Mouse (Mus musculus): ENCODE results near the gene Slc35b2. TPM values are rescaled to one million over a fixed set of nuclear protein-coding genes. Genes with fewer than 3 reads are reported as not detected.
A peak's percentile ranks its signal among the peaks of the same experiment; 100 is the strongest.

Gene Slc35b2
- 107 and 118 TPM in 2 replicates for polyA plus RNA-seq (2016; fragmentation: Nextera tagmentation; extraction: Ambion mirVana)

GRCm38 (mm10) chr17:45563655-45564530 lies at the start of gene Slc35b2:
TSS of gene Slc35b2 (plus strand) at chr17:45563874.
- Histone ChIP-seq H3K27me3 (ENCODE audit: insufficient read depth, poor library complexity, severe bottlenecking) (peaks cover 11% of the 10 kb centered on the region), H3K27ac (peak within 1 kb of the TSS; percentile 93), H3K9me3 (no peaks in the 10 kb centered on the region), H3K36me3 (peaks cover 34% of the 10 kb centered on the region), H3K4me1 (peaks cover 40% of the 10 kb centered on the region), H3K4me3 (peak within 1 kb of the TSS; percentile 90)
- DNase-seq (ENCODE audit: low spot score) = peak; percentile 97
- 1% methylated on average over 60 of the region's 61 CpGs for WGBS

- Histone ChIP-seq H3K36me3 (peaks cover 53% of the 10 kb centered on the region), H3K27me3 (ENCODE audit: insufficient read depth, poor library complexity, severe bottlenecking) (no peaks in the 10 kb centered on the region), H3K27ac (no peak overlapping the region), H3K4me1 (peaks cover 43% of the 10 kb centered on the region), H3K4me3 (no peak overlapping the region), H3K9me3 (no peaks in the 10 kb centered on the region)
- 31% methylated on average over 15 of the region's 15 CpGs for WGBS
- no peak for DNase-seq (ENCODE audit: low spot score)
Observed at GRCm38 (mm10) chr17:45515204-45515726, 48.4 kb upstream of the Slc35b2 start.

- Histone ChIP-seq H3K36me3 (peaks cover 53% of the 10 kb centered on the region), H3K9me3 (no peaks in the 10 kb centered on the region), H3K4me1 (peaks cover 47% of the 10 kb centered on the region), H3K27ac (no peak overlapping the region), H3K27me3 (ENCODE audit: insufficient read depth, poor library complexity, severe bottlenecking) (no peaks in the 10 kb centered on the region), H3K4me3 (no peak overlapping the region)
- WGBS = 79% methylated on average over 10 of the region's 10 CpGs
- no peak for DNase-seq (ENCODE audit: low spot score)
Observed at GRCm38 (mm10) chr17:45515806-45516205, 47.9 kb upstream of the Slc35b2 start.

GRCm38 (mm10) chr17:45516488-45516887 lies 47.2 kb upstream of the Slc35b2 start:
- peaks cover 54% of the 10 kb centered on the region for H3K4me1 ChIP-seq

GRCm38 (mm10) chr17:45517135-45517534 lies 46.5 kb upstream of the Slc35b2 start:
- Histone ChIP-seq H3K36me3 (peaks cover 50% of the 10 kb centered on the region), H3K4me1 (peaks cover 58% of the 10 kb centered on the region), H3K4me3 (no peak overlapping the region), H3K9me3 (no peaks in the 10 kb centered on the region), H3K27ac (no peak overlapping the region), H3K27me3 (ENCODE audit: insufficient read depth, poor library complexity, severe bottlenecking) (no peaks in the 10 kb centered on the region)
- DNase-seq (ENCODE audit: low spot score) = no peak
- WGBS = 91% methylated on average over 21 of the region's 21 CpGs

More at GRCm38 (mm10) chr17:45516488-45516887, 47.2 kb upstream of the Slc35b2 start:
- Histone ChIP-seq H3K4me3 (no peak overlapping the region), H3K9me3 (no peaks in the 10 kb centered on the region), H3K27me3 (ENCODE audit: insufficient read depth, poor library complexity, severe bottlenecking) (no peaks in the 10 kb centered on the region), H3K27ac (no peak overlapping the region), H3K36me3 (peaks cover 51% of the 10 kb centered on the region)
- DNase-seq (ENCODE audit: low spot score) = peak; percentile 90
- 40% methylated on average over 8 of the region's 8 CpGs for WGBS

- H3K4me3 ChIP-seq = no peak overlapping the region
- H3K27ac ChIP-seq = no peak overlapping the region
- H3K36me3 ChIP-seq = peaks cover 50% of the 10 kb centered on the region
- WGBS = 90% methylated on average over 28 of the region's 28 CpGs
- no peaks in the 10 kb centered on the region for H3K27me3 ChIP-seq (ENCODE audit: insufficient read depth, poor library complexity, severe bottlenecking)
- DNase-seq (ENCODE audit: low spot score) = no peak
- no peaks in the 10 kb centered on the region for H3K9me3 ChIP-seq
- peaks cover 63% of the 10 kb centered on the region for H3K4me1 ChIP-seq
Observed at GRCm38 (mm10) chr17:45517549-45518215, 46.0 kb upstream of the Slc35b2 start.

GRCm38 (mm10) chr17:45518766-45519475 lies 44.8 kb upstream of the Slc35b2 start:
- no peak overlapping the region for H3K27ac ChIP-seq
- H3K9me3 ChIP-seq = no peaks in the 10 kb centered on the region
- DNase-seq (ENCODE audit: low spot score) = no peak
- no peak overlapping the region for H3K4me3 ChIP-seq
- H3K27me3 ChIP-seq (ENCODE audit: insufficient read depth, poor library complexity, severe bottlenecking) = peaks cover 5% of the 10 kb centered on the region; the same call in 1 of the 2 replicates
- 77% methylated on average over 12 of the region's 12 CpGs for WGBS
- H3K4me1 ChIP-seq = peaks cover 73% of the 10 kb centered on the region
- H3K36me3 ChIP-seq = peaks cover 45% of the 10 kb centered on the region

- no peak overlapping the region for H3K4me3 ChIP-seq
- H3K27ac ChIP-seq = peak overlapping the region; percentile 52; the same call in 1 of the 2 replicates
- DNase-seq (ENCODE audit: low spot score) = no peak
- peaks cover 45% of the 10 kb centered on the region for H3K36me3 ChIP-seq
- H3K27me3 ChIP-seq (ENCODE audit: insufficient read depth, poor library complexity, severe bottlenecking) = peaks cover 18% of the 10 kb centered on the region
- H3K9me3 ChIP-seq = no peaks in the 10 kb centered on the region
- WGBS = 80% methylated on average over 11 of the region's 11 CpGs
- H3K4me1 ChIP-seq = peaks cover 67% of the 10 kb centered on the region
Observed at GRCm38 (mm10) chr17:45520136-45520535, 43.5 kb upstream of the Slc35b2 start.

GRCm38 (mm10) chr17:45523263-45523662 lies 40.4 kb upstream of the Slc35b2 start, which contains the start of gene Tcte1:
TSS of gene Tcte1 (plus strand) at chr17:45523434.
- Histone ChIP-seq H3K9me3 (no peaks in the 10 kb centered on the region), H3K4me1 (peaks cover 55% of the 10 kb centered on the region), H3K27me3 (ENCODE audit: insufficient read depth, poor library complexity, severe bottlenecking) (peaks cover 25% of the 10 kb centered on the region), H3K36me3 (peaks cover 28% of the 10 kb centered on the region), H3K4me3 (peak within 1 kb of the TSS; percentile 63), H3K27ac (peak within 1 kb of the TSS; percentile 83)
- DNase-seq (ENCODE audit: low spot score) = no peak
- under 1% methylated on average over 21 of the region's 21 CpGs for WGBS

GRCm38 (mm10) chr17:45524961-45525360 lies 38.7 kb upstream of the Slc35b2 start:
- 64% methylated on average over 4 of the region's 4 CpGs for WGBS
- no peak for DNase-seq (ENCODE audit: low spot score)
- H3K36me3 ChIP-seq = peaks cover 13% of the 10 kb centered on the region; the same call in 1 of the 2 replicates
- H3K4me1 ChIP-seq = peaks cover 44% of the 10 kb centered on the region
- H3K27me3 ChIP-seq (ENCODE audit: insufficient read depth, poor library complexity, severe bottlenecking) = peaks cover 33% of the 10 kb centered on the region
- H3K27ac ChIP-seq = no peak overlapping the region
- H3K4me3 ChIP-seq = no peak overlapping the region
- no peaks in the 10 kb centered on the region for H3K9me3 ChIP-seq

GRCm38 (mm10) chr17:45526571-45526970 lies 37.1 kb upstream of the Slc35b2 start:
- Histone ChIP-seq H3K36me3 (no peaks in the 10 kb centered on the region), H3K27ac (peak overlapping the region; percentile 56), H3K4me1 (peaks cover 28% of the 10 kb centered on the region), H3K27me3 (ENCODE audit: insufficient read depth, poor library complexity, severe bottlenecking) (peaks cover 47% of the 10 kb centered on the region), H3K4me3 (peak overlapping the region; percentile 31), H3K9me3 (no peaks in the 10 kb centered on the region)
- no peak for DNase-seq (ENCODE audit: low spot score)
- WGBS = 23% methylated on average over 5 of the region's 5 CpGs

- no peak overlapping the region for H3K27ac ChIP-seq
- no peak overlapping the region for H3K4me3 ChIP-seq
- peaks cover 62% of the 10 kb centered on the region for H3K27me3 ChIP-seq (ENCODE audit: insufficient read depth, poor library complexity, severe bottlenecking)
- H3K9me3 ChIP-seq = no peaks in the 10 kb centered on the region
- no peak for DNase-seq (ENCODE audit: low spot score)
- no peaks in the 10 kb centered on the region for H3K36me3 ChIP-seq
- 44% methylated on average over 13 of the region's 13 CpGs for WGBS
- peaks cover 11% of the 10 kb centered on the region for H3K4me1 ChIP-seq
Observed at GRCm38 (mm10) chr17:45530346-45530782, 33.3 kb upstream of the Slc35b2 start.

All from heart, embryonic 10.5 days (tissue).